Mouse (Mus musculus) c-Kit-negative CD71-positive TER-119-positive erythroid progenitor cells, embryonic 14.5 days (primary cell): ENCODE data around the gene Gm5930.
"Not testable (repeated sequence)": the region's sequence is repeated elsewhere in the genome, so short reads cannot be mapped to it uniquely, and the experiment has no call there.

ENCODE experiments used
- DNase-seq: peaks from one replicate; pipeline ENCODE4 v3.0.0-alpha.2; 2013; ENCODE audit warnings: low read depth, low spot score

Gene Gm5930

DNA sequence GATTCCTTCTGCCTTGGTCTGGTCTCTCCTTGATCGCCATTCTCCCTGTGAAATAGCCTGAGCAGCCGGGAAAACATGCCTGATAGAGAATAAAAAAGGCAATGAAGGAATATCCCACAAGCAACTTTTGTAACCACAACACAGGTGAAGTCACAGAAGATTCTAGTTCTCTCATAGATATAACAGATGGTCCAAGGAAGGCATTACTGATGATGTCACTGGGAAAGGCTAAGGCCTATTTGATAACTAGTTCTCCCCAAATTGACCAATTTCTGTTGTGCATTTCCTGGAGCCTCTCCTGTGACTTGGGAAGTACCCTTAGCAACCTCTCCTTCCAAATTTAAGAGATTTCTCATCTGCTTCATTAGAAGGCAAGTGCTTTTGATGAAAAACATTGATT, at the start of gene Gm5930:
Gene Gm5930, minus strand, starts transcription at position 101 of the 400 bp plus-strand sequence.
- not testable (repeated sequence) for DNase-seq

DNA sequence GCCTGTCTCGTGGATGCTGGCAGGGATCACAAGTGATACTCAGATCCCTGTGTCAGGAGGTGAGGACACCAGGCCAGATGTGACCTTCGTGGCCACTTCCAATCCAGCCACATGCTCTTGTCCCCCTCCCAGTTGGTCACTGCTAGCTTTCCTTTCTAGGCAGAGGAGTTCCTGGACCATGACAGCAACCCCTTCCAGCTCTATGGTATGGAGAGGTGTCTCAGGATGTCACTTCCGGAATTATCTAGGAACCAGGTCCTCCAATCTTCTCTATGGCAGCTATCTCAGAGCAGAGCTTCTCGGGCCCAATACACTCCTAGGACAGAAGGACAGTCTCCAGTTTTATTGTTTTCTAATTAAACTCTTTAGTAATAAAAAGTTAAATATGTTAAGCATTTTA, 45.8 kb upstream of the Gm5930 start:
- DNase-seq, result not testable (repeated sequence)

DNA sequence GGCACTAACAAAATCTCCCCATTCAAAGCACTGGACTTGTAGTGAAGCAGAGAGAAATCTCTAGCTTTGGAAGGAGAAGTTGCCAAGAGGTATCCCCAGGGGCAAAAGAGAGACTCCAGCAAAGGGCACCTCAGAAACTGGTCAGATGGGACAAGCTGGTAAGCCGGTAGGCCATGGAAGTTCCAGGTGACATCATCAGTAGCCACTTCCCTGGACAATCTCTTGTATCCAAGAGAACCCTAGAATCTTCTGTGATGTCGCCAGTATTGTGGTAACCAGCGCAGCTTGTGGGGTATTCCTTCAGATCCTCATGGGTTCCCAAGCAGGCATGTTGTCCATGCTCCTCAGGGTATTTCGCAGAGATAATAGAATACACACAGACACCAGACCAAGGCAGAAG, 26.7 kb upstream of the Gm5930 start, which contains the start of gene Gm8229:
Gene Gm8229, plus strand, starts transcription at position 301 of the 400 bp plus-strand sequence.
- not testable (repeated sequence) for DNase-seq

DNA sequence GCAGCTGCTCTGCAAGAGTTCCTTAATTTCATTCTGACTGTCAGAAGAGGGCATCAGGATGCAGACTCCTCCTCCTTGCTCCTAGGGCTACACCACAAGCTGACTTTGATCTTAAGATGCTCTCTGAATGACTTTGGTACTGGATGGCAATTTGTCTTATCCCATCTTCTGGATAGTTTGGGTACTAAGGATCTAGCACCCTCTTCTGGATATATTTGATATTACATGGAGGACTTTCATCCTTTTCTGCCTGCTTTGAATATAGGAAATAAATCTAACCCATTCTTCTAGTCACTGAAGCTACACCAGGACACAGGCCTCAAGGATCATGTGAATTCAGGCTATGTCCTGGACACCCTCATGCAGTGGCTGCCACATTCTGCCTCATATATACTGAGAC, 23.9 kb upstream of the Gm5930 start:
- DNase-seq, result not testable (repeated sequence)

DNA sequence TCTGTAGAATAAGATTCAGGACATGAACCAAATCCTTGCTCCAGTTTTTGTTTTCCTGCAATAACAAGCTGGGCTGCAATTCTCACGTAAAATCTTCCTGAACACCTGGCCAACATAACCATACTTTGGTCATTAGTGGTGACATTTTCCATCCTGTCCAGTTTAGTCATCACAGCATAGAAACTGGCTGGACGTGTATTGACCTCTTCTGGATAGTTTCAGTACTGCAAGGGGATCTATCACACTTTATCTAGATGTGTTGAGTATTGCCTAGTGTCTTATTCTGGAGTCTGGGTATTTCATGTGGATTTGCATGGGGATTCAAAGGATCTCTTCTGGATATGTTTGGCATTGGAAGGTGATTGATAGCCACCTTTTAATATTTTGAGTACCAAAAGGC, 23.0 kb upstream of the Gm5930 start:
- not testable (repeated sequence) for DNase-seq

DNA sequence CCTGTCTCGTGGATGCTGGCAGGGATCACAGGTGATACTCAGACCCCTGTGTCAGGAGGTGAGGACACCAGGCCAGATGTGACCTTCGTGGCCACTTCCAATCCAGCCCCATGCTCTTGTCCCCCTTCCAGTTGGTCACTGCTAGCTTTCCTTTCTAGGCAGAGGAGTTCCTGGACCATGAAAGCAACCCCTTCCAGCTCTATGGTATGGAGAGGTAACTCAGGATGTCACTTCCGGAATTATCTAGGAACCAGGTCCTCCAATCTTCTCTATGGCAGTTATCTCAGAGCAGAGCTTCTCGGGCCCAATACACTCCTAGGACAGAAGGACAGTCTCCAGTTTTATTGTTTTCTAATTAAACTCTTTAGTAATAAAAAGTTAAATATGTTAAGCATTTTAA, 26.3 kb downstream of the Gm5930 start:
- DNase-seq, result not testable (repeated sequence)

DNA sequence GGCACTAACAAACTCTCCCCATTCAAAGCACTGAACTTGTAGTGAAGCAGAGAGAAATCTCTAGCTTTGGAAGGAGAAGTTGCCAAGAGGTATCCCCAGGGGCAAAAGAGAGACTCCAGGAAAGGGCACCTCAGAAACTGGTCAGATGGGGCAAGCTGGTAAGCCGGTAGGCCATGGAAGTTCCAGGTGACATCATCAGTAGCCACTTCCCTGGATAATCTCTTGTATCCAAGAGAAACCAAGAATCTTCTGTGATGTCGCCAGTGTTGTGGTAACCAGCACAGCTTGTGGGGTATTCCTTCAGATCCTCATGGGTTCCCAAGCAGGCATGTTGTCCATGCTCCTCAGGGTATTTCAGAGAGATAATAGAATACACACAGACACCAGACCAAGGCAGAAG, 53.1 kb downstream of the Gm5930 start, which contains the start of gene Gm8220:
Gene Gm8220, plus strand, starts transcription at position 301 of the 400 bp plus-strand sequence.
- not testable (repeated sequence) for DNase-seq
